Mouse (Mus musculus): ENCODE results near the gene Cul3. TPM values are rescaled to one million over a fixed set of nuclear protein-coding genes. Genes with fewer than 3 reads are reported as not detected.

The Cul3 gene
- total RNA-seq, 2 experiments from 2014 or later: 250 to 290 TPM

GRCm38 (mm10) chr1:80258632-80259031 is 81.6 kb downstream of the Cul3 start:
- H3K27ac ChIP-seq: no peak overlapping the region
- no peak for TF ChIP-seq CTCF (IDR thresholded peaks at IDR 0.05)
- no peak overlapping the region for H3K4me3 ChIP-seq
- intact Hi-C loops (cut with DNase I): no loop called here
- no peak for DNase-seq

- no peak for TF ChIP-seq CTCF (IDR thresholded peaks at IDR 0.05)
- intact Hi-C loops (cut with DNase I): no loop called here
- no peak for DNase-seq
These were observed 87.0 kb downstream of the Cul3 start for GRCm38 (mm10) chr1:80253309-80253708.

GRCm38 (mm10) chr1:80250247-80250646 is 90.0 kb downstream of the Cul3 start:
- Histone ChIP-seq H3K4me3 (no peak overlapping the region), H3K27ac (no peak overlapping the region)
- no peak for TF ChIP-seq CTCF (IDR thresholded peaks at IDR 0.05)
- intact Hi-C loops (cut with DNase I): no loop called here
- DNase-seq: no peak

More at GRCm38 (mm10) chr1:80253309-80253708, 87.0 kb downstream of the Cul3 start:
- Histone ChIP-seq H3K27ac (no peak overlapping the region), H3K4me3 (no peak overlapping the region)

GRCm38 (mm10) chr1:80247131-80247530 is 93.1 kb downstream of the Cul3 start:
- Histone ChIP-seq H3K4me3 (no peak overlapping the region), H3K27ac (no peak overlapping the region)
- intact Hi-C loops (cut with DNase I): no loop called here
- no peak for TF ChIP-seq CTCF (IDR thresholded peaks at IDR 0.05)
- DNase-seq: no peak

GRCm38 (mm10) chr1:80244123-80244522 is 96.2 kb downstream of the Cul3 start:
- H3K4me3 ChIP-seq: no peak overlapping the region
- TF ChIP-seq CTCF (IDR thresholded peaks at IDR 0.05): peak; percentile 55
- 0 out of 2 replicates have a peak overlapping the region, but pooled peaks have one; percentile 32 for H3K27ac ChIP-seq
- intact Hi-C loops (cut with DNase I): no loop called here
- peak; percentile 20 for DNase-seq

GRCm38 (mm10) chr1:80241579-80241978 is 98.7 kb downstream of the Cul3 start:
- intact Hi-C loops (cut with DNase I): no loop called here
- TF ChIP-seq CTCF (IDR thresholded peaks at IDR 0.05): no peak
- no peak overlapping the region for H3K4me3 ChIP-seq
- peak overlapping the region; percentile 94 for H3K27ac ChIP-seq
- no peak for DNase-seq

- TF ChIP-seq CTCF (IDR thresholded peaks at IDR 0.05): no peak
- intact Hi-C loops (cut with DNase I): no loop called here
These were observed 100.1 kb downstream of the Cul3 start for GRCm38 (mm10) chr1:80240017-80240660.

GRCm38 (mm10) chr1:80239481-80239880 is 100.8 kb downstream of the Cul3 start:
- TF ChIP-seq CTCF (IDR thresholded peaks at IDR 0.05): peak; percentile 4; the same call in 1 of the 2 replicates
- peak overlapping the region; percentile 94 for H3K27ac ChIP-seq
- H3K4me3 ChIP-seq: peak overlapping the region; percentile 50
- intact Hi-C loops (cut with DNase I): no loop called here
- peak; percentile 40 for DNase-seq

More at GRCm38 (mm10) chr1:80240017-80240660, 100.1 kb downstream of the Cul3 start:
- peak overlapping the region; percentile 50 for H3K4me3 ChIP-seq
- H3K27ac ChIP-seq: peak overlapping the region; percentile 94
- peak; percentile 68 for DNase-seq

GRCm38 (mm10) chr1:80236951-80237702 is 103.2 kb downstream of the Cul3 start:
- intact Hi-C loops (cut with DNase I): no loop called here
- H3K27ac ChIP-seq: peak overlapping the region; percentile 38
- H3K4me3 ChIP-seq: no peak overlapping the region
- DNase-seq: no peak
- no peak for TF ChIP-seq CTCF (IDR thresholded peaks at IDR 0.05)

GRCm38 (mm10) chr1:80236126-80236525 is 104.2 kb downstream of the Cul3 start:
- H3K27ac ChIP-seq: no peak overlapping the region
- DNase-seq: no peak
- TF ChIP-seq CTCF (IDR thresholded peaks at IDR 0.05): no peak
- intact Hi-C loops (cut with DNase I): no loop called here
- H3K4me3 ChIP-seq: no peak overlapping the region

GRCm38 (mm10) chr1:80230612-80231011 is 109.7 kb downstream of the Cul3 start:
- peak; percentile 55 for TF ChIP-seq CTCF (IDR thresholded peaks at IDR 0.05)
- no peak overlapping the region for H3K27ac ChIP-seq
- no peak for DNase-seq
- H3K4me3 ChIP-seq: no peak overlapping the region
- intact Hi-C loops (cut with DNase I): no loop called here

GRCm38 (mm10) chr1:80224839-80225412 is 115.4 kb downstream of the Cul3 start:
- peak overlapping the region; percentile 85 for H3K27ac ChIP-seq
- TF ChIP-seq CTCF (IDR thresholded peaks at IDR 0.05): no peak
- peak; percentile 77 for DNase-seq
- H3K4me3 ChIP-seq: peak overlapping the region; percentile 57
- intact Hi-C loops (cut with DNase I): no loop called here

- Histone ChIP-seq H3K27ac (peak overlapping the region; percentile 63), H3K4me3 (peak overlapping the region; percentile 19; the same call in 1 of the 2 replicates)
- TF ChIP-seq CTCF (IDR thresholded peaks at IDR 0.05): no peak
- DNase-seq: peak; percentile 82
- intact Hi-C loops (cut with DNase I): no loop called here
These were observed 119.1 kb downstream of the Cul3 start for GRCm38 (mm10) chr1:80221151-80221550.

Data from gastrocnemius, adult 2 months (tissue).